Mouse (Mus musculus) midbrain, embryonic 13.5 days (tissue): Measurements from ENCODE around the gene Epha4. TPM values are rescaled to one million over a fixed set of nuclear protein-coding genes. Genes with fewer than 3 reads are reported as not detected.

ENCODE experiments used
- ATAC-seq: fragments of 200-750 bp; cut with Nextera tagmentation; 2 replicates; pipeline ENCODE4 v1.8.0; 2017; ENCODE audit warnings: mild to moderate bottlenecking, moderate TSS enrichment, moderate library complexity
- H3K27ac ChIP-seq: fragments of 300-500 bp; sonication (generic); 2 replicates; pipeline ENCODE4 v1.5.1; 2015; ENCODE audit warnings: inconsistent platforms, mild to moderate bottlenecking, moderate library complexity
- H3K27me3 ChIP-seq: fragments of 300-500 bp; sonication (generic); 2 replicates; pipeline ENCODE4 v1.6.1; 2015; ENCODE audit warnings: mild to moderate bottlenecking, inconsistent platforms
- H3K36me3 ChIP-seq: fragments of 300-500 bp; sonication (generic); 2 replicates; pipeline ENCODE4 v1.6.1; 2015; ENCODE audit warnings: mild to moderate bottlenecking, inconsistent platforms
- H3K4me1 ChIP-seq: fragments of 300-500 bp; sonication (generic); replicated peaks from 2 replicates; pipeline ENCODE4 v1.6.1; 2015; ENCODE audit warnings: inconsistent platforms
- H3K4me2 ChIP-seq: fragments of 300-500 bp; sonication (generic); replicated peaks from 2 replicates; pipeline ENCODE4 v1.6.1; 2015; ENCODE audit warnings: moderate library complexity, mild to moderate bottlenecking, inconsistent platforms
- H3K4me3 ChIP-seq: fragments of 300-500 bp; sonication (generic); replicated peaks from 2 replicates; pipeline ENCODE4 v1.5.1; 2015; ENCODE audit warnings: mild to moderate bottlenecking, inconsistent platforms
- H3K9ac ChIP-seq: fragments of 300-500 bp; sonication (generic); replicated peaks from 2 replicates; pipeline ENCODE4 v1.6.1; 2015; ENCODE audit warnings: mild to moderate bottlenecking, inconsistent platforms
- H3K9me3 ChIP-seq: fragments of 300-500 bp; sonication (generic); 2 replicates; pipeline ENCODE4 v1.6.1; 2016; ENCODE audit warnings: mild to moderate bottlenecking, inconsistent platforms
- WGBS: fragments of 180-500 bp; shearing (Covaris S2); methylation state at CpG from one replicate; pipeline ENCODE4 v1.1.7; 2015; 5-methylcytosine and 5-hydroxymethylcytosine counted together
- polyA plus RNA-seq: library from polyadenylated mRNA; unstranded; fragments of >200 nt; fragmentation: Nextera tagmentation; extraction: Ambion mirVana; gene quantifications from 2 replicates; pipeline ENCODE4 v1.2.1, GENCODE M21; 2015

Epha4 gene
- polyA plus RNA-seq, 1 experiment from 2014 or later = 37.5 TPM

DNA sequence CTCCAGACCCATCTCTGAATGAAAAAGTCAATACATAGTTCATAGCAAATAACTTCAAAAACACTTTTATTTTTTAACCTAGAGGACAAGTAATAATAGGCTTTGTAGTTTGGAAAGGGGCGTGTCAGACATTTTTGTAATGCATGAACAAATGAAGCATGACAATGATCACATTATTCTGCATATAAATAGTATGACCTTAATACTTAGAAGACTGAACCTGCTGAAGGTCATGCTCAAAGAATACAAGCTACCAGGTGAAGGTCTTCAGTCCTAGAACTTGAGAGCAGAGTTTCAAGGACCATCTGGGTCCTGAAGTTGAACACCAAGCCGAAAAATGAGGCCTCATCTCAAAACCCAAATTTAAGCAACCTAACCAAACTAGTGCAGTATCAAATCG, 62.2 kb downstream of the Epha4 start:
- Histone ChIP-seq H3K27ac (no peak overlapping the region), H3K4me3 (no peak overlapping the region), H3K4me2 (no peak overlapping the region), H3K9me3 (no peaks in the 10 kb centered on the region), H3K4me1 (peaks cover 10% of the 10 kb centered on the region), H3K9ac (no peak overlapping the region), H3K27me3 (no peaks in the 10 kb centered on the region), H3K36me3 (no peaks in the 10 kb centered on the region)
- 94% methylated on average over 3 of the region's 3 CpGs for WGBS
- ATAC-seq = no peak

DNA sequence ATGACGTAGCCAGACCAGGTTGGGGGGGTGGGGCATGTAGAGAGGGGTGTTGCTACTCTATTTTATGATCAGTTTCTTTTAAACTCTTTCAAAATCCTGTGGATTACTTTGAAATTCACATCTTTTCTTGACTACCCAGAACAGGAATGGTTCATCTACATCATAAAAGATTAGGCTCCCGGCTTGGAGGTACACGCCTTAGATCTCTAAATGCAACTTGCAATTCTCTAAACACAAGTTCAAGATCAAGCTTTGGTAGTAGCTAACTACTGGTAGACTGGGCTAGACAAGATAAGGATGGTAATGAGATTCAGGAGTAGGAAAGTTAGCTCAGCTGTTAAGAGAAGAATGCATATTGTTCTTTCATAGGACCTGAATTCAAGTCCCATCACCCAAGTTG, 63.3 kb downstream of the Epha4 start:
- Histone ChIP-seq H3K4me2 (no peak overlapping the region), H3K9me3 (no peaks in the 10 kb centered on the region), H3K27me3 (no peaks in the 10 kb centered on the region), H3K36me3 (no peaks in the 10 kb centered on the region), H3K4me1 (peaks cover 7% of the 10 kb centered on the region), H3K4me3 (no peak overlapping the region), H3K27ac (no peak overlapping the region), H3K9ac (no peak overlapping the region)
- WGBS = 78% methylated on average over 3 of the region's 3 CpGs
- no peak for ATAC-seq

DNA sequence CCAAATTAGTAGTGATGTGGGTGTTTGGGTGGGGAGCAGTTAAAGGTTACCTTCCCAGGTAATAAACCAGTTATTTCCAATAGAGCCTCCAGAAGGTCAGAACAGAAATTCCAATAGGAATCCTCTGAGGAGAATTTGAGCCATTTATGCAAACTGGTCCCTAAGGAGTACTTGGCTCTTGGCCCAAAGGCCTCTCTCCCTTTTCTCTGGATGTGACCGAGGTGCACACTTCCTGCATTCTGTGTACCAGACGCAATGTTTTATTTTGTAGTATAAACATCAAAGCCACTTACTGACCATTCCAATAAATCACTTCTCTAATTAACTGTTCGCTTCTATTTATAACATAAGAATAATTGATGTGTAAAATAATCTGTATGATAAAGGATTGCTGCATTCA, 64.7 kb downstream of the Epha4 start:
- ATAC-seq = no peak
- H3K27me3 ChIP-seq = no peaks in the 10 kb centered on the region
- H3K4me2 ChIP-seq = no peak overlapping the region
- WGBS = 71% methylated on average over 3 of the region's 3 CpGs
- H3K27ac ChIP-seq = no peak overlapping the region
- H3K4me1 ChIP-seq = peaks cover 14% of the 10 kb centered on the region
- no peaks in the 10 kb centered on the region for H3K36me3 ChIP-seq
- H3K9ac ChIP-seq = no peak overlapping the region
- H3K9me3 ChIP-seq = no peaks in the 10 kb centered on the region
- no peak overlapping the region for H3K4me3 ChIP-seq

DNA sequence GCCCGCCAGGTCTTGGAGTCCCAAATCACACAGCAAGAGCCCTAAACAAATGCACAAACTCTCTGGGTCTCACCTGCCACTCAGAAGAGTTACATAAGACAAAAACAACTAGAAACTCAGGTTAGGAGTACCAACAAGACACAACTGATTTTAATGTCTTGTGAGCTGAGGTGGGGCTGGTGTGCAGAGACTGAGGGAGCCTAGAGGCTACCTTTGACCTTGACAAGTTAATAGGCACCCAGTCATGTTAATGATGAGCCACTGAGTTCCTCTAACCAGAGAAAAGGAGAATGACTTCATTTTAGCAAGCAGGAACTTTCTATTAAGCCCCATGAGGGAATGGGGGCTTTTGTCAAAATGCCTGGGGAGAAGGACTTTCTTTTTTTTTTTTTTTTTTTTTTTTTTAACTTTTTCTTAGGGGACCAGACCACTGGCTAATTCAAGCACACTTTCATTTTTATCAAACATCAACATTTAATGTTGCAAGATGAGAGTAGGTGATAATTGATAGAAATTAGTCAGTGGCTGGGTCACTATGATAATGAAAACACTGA, 67.8 kb downstream of the Epha4 start:
- H3K9me3 ChIP-seq = no peaks in the 10 kb centered on the region
- H3K4me1 ChIP-seq = peaks cover 27% of the 10 kb centered on the region
- no peaks in the 10 kb centered on the region for H3K27me3 ChIP-seq
- H3K27ac ChIP-seq = no peak overlapping the region
- no peak overlapping the region for H3K9ac ChIP-seq
- ATAC-seq = no peak
- 91% methylated on average over 1 of the region's 1 CpGs for WGBS
- no peak overlapping the region for H3K4me2 ChIP-seq
- peaks cover 8% of the 10 kb centered on the region for H3K36me3 ChIP-seq
- H3K4me3 ChIP-seq = no peak overlapping the region

- Histone ChIP-seq H3K4me3 (no peak overlapping the region), H3K9me3 (no peaks in the 10 kb centered on the region), H3K36me3 (peaks cover 8% of the 10 kb centered on the region), H3K27me3 (no peaks in the 10 kb centered on the region), H3K9ac (no peak overlapping the region), H3K27ac (no peak overlapping the region), H3K4me2 (no peak overlapping the region), H3K4me1 (peaks cover 34% of the 10 kb centered on the region)
- WGBS = 82% methylated on average over 12 of the region's 12 CpGs
- no peak for ATAC-seq
Observed at GRCm38 (mm10) chr1:77446438-77446837, 68.5 kb downstream of the Epha4 start.

DNA sequence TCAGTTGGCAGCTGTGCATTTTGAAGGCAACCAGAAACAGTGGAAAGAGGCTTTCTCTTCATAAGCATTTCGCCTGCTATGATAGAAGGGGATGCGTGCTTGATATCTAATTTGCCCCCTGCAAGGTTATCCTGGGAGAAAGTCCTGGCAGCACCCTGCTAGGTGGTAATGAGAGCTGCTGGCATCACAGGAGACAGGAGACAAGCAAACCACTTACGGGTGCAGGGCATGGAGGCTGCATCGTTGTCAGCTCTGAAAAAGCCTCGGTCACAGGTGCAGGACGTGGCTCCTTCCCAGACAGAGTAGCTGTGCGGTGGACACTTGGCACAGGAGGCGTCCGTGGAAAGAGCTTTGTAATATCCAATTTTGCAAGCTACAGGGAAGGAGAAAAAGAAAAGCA, 70.2 kb downstream of the Epha4 start:
- H3K9ac ChIP-seq = no peak overlapping the region
- H3K4me3 ChIP-seq = no peak overlapping the region
- peaks cover 8% of the 10 kb centered on the region for H3K36me3 ChIP-seq
- 70% methylated on average over 9 of the region's 9 CpGs for WGBS
- no peak for ATAC-seq
- no peaks in the 10 kb centered on the region for H3K27me3 ChIP-seq
- peaks cover 46% of the 10 kb centered on the region for H3K4me1 ChIP-seq
- no peak overlapping the region for H3K4me2 ChIP-seq
- H3K27ac ChIP-seq = peak overlapping the region; percentile 45; the same call in 1 of the 2 replicates
- no peaks in the 10 kb centered on the region for H3K9me3 ChIP-seq

DNA sequence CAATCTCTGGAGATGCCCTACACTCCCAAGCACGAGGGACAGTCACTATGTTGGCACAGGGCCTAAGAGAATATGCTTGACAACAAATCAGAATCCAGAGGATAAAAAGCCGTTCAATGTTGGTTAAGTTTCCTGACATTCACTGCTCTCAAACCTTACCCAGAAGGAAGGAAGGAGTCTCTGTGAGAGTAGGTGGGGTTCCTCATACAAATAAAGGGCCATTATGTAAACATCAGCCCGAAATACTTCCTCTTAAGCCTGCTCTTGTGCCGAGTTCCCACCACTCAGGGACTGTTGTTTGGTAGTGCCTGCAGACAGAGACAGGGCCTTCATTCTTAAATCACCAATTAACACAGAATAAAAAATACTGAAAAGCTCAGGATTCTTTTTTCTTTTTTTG, 72.9 kb downstream of the Epha4 start:
- Histone ChIP-seq H3K9me3 (no peaks in the 10 kb centered on the region), H3K9ac (no peak overlapping the region), H3K4me2 (no peak overlapping the region), H3K36me3 (peaks cover 8% of the 10 kb centered on the region), H3K27ac (no peak overlapping the region), H3K27me3 (no peaks in the 10 kb centered on the region), H3K4me1 (peaks cover 56% of the 10 kb centered on the region), H3K4me3 (no peak overlapping the region)
- 4% methylated on average over 4 of the region's 4 CpGs for WGBS
- no peak for ATAC-seq

DNA sequence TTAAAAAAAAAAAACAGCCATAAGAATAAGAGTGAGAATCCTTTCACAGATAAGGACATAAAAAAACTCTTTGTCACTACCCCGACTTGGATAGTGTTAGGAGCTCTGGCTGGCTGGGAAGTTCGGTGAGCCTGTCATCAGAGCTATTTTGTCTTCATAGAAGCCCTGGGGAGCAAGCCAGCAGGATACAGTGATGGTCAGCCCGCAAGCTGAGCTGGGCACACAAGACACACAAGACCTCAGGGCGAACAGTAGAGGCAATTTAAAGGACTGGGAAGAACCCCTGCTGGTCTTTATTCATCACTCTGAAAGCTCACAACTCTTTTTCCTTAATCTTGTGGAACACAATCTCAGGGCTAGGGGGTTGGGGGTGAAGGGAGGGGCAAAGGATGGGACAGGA, 73.5 kb downstream of the Epha4 start:
- WGBS = 7% methylated on average over 4 of the region's 4 CpGs

DNA sequence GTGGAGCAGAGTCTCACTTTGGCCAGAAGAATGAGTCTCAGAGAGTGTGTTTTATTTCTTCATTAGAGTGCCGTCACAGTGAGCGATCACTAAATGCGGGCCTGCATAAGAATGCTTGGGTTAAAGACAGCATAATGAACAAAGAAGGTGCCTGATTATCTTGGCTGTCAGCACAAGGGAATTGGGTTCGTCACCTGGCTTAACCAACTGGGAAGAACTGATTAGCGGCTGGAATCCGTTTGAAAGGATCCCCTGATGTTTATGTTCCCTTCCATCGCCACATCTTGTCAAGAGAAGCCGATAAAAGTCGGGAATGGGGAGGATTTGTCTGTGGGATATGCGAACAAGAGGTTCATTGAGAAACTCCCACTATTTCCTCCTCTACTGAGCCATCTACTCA, 74.4 kb downstream of the Epha4 start:
- H3K27ac ChIP-seq = no peak overlapping the region
- H3K27me3 ChIP-seq = no peaks in the 10 kb centered on the region
- H3K36me3 ChIP-seq = peaks cover 8% of the 10 kb centered on the region
- WGBS = 9% methylated on average over 10 of the region's 10 CpGs
- H3K9me3 ChIP-seq = no peaks in the 10 kb centered on the region
- H3K4me2 ChIP-seq = no peak overlapping the region
- no peak overlapping the region for H3K4me3 ChIP-seq
- no peak overlapping the region for H3K9ac ChIP-seq
- no peak for ATAC-seq
- peaks cover 59% of the 10 kb centered on the region for H3K4me1 ChIP-seq

More for the DNA sequence above, 73.5 kb downstream of the Epha4 start:
- H3K4me3 ChIP-seq = no peak overlapping the region
- no peaks in the 10 kb centered on the region for H3K9me3 ChIP-seq
- H3K9ac ChIP-seq = no peak overlapping the region
- peaks cover 8% of the 10 kb centered on the region for H3K36me3 ChIP-seq
- H3K4me1 ChIP-seq = peaks cover 56% of the 10 kb centered on the region
- no peak overlapping the region for H3K4me2 ChIP-seq
- ATAC-seq = no peak
- no peaks in the 10 kb centered on the region for H3K27me3 ChIP-seq
- no peak overlapping the region for H3K27ac ChIP-seq

DNA sequence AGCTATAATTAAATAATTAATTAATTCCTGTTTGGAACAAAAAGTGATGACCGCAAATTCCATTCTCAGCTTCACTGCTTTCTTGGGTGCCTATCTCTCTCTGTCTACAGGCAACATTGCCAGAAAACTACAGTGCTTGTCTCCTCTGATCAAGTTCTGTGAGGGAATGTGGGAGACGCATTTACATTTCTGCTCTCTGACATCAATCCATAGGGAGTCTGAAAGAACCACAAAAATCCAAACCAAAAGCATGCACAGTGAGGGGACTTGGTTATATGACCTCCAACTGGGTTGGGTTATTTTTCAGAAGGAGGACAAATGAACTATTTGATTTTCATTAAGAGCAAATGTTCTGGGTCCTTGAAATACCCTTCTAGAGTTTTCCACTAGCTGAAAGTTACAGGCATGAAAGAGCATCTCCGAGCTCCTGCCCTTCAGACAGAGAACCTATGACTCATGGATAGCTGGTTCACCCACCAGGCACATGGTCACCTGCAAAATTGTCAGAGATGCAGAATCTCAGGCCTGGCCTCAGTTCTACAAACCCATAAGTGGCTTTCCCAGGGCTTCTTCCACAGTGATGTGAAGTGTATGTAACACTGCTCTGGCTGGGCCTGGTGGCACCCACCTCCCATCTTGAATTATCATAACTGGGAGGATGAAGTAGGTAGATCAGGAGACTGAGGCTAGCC, 75.4 kb downstream of the Epha4 start:
- peaks cover 61% of the 10 kb centered on the region for H3K4me1 ChIP-seq
- no peak overlapping the region for H3K27ac ChIP-seq
- H3K9ac ChIP-seq = no peak overlapping the region
- H3K27me3 ChIP-seq = no peaks in the 10 kb centered on the region
- no peaks in the 10 kb centered on the region for H3K9me3 ChIP-seq
- 89% methylated on average over 3 of the region's 3 CpGs for WGBS
- no peak overlapping the region for H3K4me3 ChIP-seq
- ATAC-seq = no peak
- H3K36me3 ChIP-seq = peaks cover 6% of the 10 kb centered on the region
- no peak overlapping the region for H3K4me2 ChIP-seq

GRCm38 (mm10) chr1:77438639-77439038, 76.2 kb downstream of the Epha4 start:
- H3K27ac ChIP-seq = no peak overlapping the region
- H3K36me3 ChIP-seq = peaks cover 4% of the 10 kb centered on the region; the same call in 1 of the 2 replicates
- no peaks in the 10 kb centered on the region for H3K27me3 ChIP-seq
- no peaks in the 10 kb centered on the region for H3K9me3 ChIP-seq
- peaks cover 56% of the 10 kb centered on the region for H3K4me1 ChIP-seq
- WGBS = 92% methylated on average over 4 of the region's 4 CpGs
- no peak for ATAC-seq
- H3K4me3 ChIP-seq = no peak overlapping the region
- no peak overlapping the region for H3K4me2 ChIP-seq
- H3K9ac ChIP-seq = no peak overlapping the region

DNA sequence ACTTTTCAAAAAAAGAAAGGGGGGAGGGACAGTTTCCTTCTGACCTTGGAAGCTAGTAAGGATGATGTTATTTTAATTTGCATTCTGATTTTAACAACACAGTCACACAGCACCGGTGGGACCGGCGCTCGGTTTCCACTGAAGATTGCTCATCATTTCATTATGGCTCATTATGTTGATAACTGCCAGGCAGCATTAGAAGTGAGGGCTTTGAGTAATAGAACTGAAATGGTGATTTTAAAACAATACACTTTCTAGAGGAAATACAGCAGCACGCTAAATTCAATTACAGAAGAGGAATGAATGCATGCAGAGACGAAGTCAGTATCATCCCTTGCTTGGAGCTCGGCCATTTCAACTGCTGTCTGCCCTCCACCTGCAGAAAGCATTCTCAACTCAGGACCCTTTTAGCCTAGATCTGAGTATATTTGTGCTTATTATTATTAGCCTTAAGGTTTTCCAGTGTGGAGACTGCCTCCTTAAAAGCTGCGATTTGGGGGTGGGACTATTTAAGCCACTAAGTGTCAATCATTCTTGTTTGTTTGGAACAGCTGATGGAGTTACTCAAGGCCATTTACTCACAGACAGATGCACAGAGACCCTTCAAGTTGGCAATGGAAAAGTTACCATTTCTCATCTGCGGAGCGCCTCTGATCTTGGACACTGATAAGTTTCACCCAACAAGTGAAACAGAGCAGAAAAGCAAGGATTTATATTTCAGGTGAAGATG, 76.8 kb downstream of the Epha4 start:
- no peak overlapping the region for H3K27ac ChIP-seq
- no peak for ATAC-seq
- no peaks in the 10 kb centered on the region for H3K9me3 ChIP-seq
- H3K27me3 ChIP-seq = no peaks in the 10 kb centered on the region
- H3K4me3 ChIP-seq = no peak overlapping the region
- H3K36me3 ChIP-seq = peaks cover 3% of the 10 kb centered on the region; the same call in 1 of the 2 replicates
- 72% methylated on average over 10 of the region's 10 CpGs for WGBS
- H3K4me1 ChIP-seq = peaks cover 56% of the 10 kb centered on the region
- H3K4me2 ChIP-seq = no peak overlapping the region
- H3K9ac ChIP-seq = no peak overlapping the region
